Mouse (Mus musculus) layer of hippocampus, adult 2 months (tissue): ENCODE measurements at regions not wholly inside any gene's neighbourhood (a gene's known extent, or its start where the extent isn't known, plus 50 kb on each side); places are given as distances from the start of the nearest gene placed in this dataset.
A peak's percentile ranks its signal among the peaks of the same experiment; 100 is the strongest.

Experiments
- DNase-seq, 2 experiments: peaks; one replicate each; pipeline ENCODE4 v3.0.0; 2022; ENCODE audit warnings: low spot score in 2 of 2
- H3K27ac ChIP-seq: fragments of 200-600 bp; 2 replicates; pipeline ENCODE4 v1.8.1; 2022
- H3K4me3 ChIP-seq: fragments of 200-600 bp; 2 replicates; pipeline ENCODE4 v1.8.1; 2022; ENCODE audit warnings: mild to moderate bottlenecking
- CTCF ChIP-seq: fragments of 200-600 bp; conservative IDR thresholded peaks from 2 replicates; pipeline ENCODE4 v1.8.1; 2022; ENCODE audit warnings: antibody characterized with exemption, mild to moderate bottlenecking, moderate library complexity

GRCm38 (mm10) chr10:117458271-117459040 is 78.6 kb upstream of the Cpsf6 start:
- Histone ChIP-seq H3K27ac (no peak overlapping the region), H3K4me3 (no peak overlapping the region)
- TF ChIP-seq CTCF = no peak
- no peak for DNase-seq

- no peak for DNase-seq
- H3K4me3 ChIP-seq = no peak overlapping the region
- no peak for TF ChIP-seq CTCF
- H3K27ac ChIP-seq = no peak overlapping the region
Observed at GRCm38 (mm10) chr10:117457701-117457950, 77.8 kb upstream of the Cpsf6 start.

- no peak overlapping the region for H3K27ac ChIP-seq
- no peak for DNase-seq
- H3K4me3 ChIP-seq = no peak overlapping the region
- TF ChIP-seq CTCF = no peak
Observed at GRCm38 (mm10) chr10:117456904-117457700, 77.3 kb upstream of the Cpsf6 start.

GRCm38 (mm10) chr10:117456427-117456826 is 76.6 kb upstream of the Cpsf6 start:
- TF ChIP-seq CTCF = no peak
- Histone ChIP-seq H3K27ac (no peak overlapping the region), H3K4me3 (no peak overlapping the region)
- DNase-seq = no peak

GRCm38 (mm10) chr10:117455595-117456302 is 75.9 kb upstream of the Cpsf6 start:
- TF ChIP-seq CTCF = peak; percentile 84
- DNase-seq = peak in 1 of 2 experiments; percentile 55
- Histone ChIP-seq H3K4me3 (no peak overlapping the region), H3K27ac (no peak overlapping the region)

DNA sequence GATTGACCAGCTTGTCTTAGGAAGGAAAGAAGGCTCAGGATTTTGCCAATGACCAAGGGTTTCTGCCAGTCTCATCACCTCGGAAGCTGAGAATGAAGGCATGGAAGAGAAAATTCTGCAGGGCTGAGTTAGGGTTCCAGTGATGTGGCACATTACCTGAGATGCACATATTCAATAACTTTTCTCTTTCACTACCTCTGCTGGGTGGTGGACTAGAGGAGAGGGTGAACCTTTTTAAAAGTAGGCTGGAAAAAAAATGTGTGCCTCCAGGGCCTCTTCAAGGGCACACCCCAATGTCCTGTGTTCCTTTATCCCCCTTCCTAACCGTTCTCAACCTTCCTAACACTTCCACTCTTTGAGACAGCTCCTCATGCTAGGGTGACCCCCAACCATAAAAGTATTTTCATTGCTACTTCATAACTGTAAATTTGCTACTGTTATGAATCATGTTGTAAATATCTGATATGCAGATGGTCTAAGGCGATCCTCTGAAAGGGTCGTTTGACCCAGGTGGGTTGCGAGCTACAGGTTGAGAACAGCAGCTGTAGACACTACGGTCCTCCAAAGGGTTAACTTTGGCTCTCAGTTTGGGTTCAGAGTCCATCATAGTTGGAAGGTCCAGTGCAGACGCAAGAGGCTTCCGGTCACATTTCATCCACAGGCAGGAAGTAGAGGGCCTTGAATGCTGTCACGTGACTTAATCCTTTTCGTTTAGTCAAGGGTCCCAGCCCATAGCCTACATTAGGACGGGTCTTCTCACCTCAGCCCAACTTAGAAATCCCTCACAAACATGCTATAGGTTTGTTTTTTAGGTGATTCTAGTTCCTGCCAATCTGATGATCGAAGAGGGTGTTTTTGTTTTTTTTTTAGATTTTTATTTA is 75.1 kb upstream of the Cpsf6 start:
- no peak for TF ChIP-seq CTCF
- DNase-seq = no peak
- Histone ChIP-seq H3K27ac (no peak overlapping the region), H3K4me3 (no peak overlapping the region)

DNA sequence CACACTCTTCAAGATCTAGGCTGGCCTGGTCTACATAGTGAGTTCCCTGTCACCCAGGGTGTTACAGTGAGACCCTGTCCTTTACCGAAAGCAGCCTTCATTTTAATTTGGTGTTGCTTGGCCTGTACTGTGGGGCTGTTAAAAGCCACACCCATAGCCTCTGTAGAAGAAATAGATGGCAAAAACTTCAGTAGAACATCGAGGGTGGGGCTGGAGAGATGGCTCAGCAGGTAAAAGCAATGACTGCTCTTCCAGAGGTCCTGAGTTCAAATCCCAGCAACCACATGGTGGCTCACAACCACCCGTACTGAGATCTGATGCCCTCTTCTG is 74.3 kb upstream of the Cpsf6 start:
- Histone ChIP-seq H3K4me3 (no peak overlapping the region), H3K27ac (no peak overlapping the region)
- no peak for DNase-seq
- no peak for TF ChIP-seq CTCF

- H3K27ac ChIP-seq = no peak overlapping the region
- DNase-seq = no peak
- TF ChIP-seq CTCF = no peak
- H3K4me3 ChIP-seq = no peak overlapping the region
Observed at GRCm38 (mm10) chr10:117453406-117454170, 73.8 kb upstream of the Cpsf6 start.

GRCm38 (mm10) chr10:117452190-117452950 is 72.6 kb upstream of the Cpsf6 start:
- no peak overlapping the region for H3K27ac ChIP-seq
- TF ChIP-seq CTCF = no peak
- H3K4me3 ChIP-seq = no peak overlapping the region
- DNase-seq = no peak

DNA sequence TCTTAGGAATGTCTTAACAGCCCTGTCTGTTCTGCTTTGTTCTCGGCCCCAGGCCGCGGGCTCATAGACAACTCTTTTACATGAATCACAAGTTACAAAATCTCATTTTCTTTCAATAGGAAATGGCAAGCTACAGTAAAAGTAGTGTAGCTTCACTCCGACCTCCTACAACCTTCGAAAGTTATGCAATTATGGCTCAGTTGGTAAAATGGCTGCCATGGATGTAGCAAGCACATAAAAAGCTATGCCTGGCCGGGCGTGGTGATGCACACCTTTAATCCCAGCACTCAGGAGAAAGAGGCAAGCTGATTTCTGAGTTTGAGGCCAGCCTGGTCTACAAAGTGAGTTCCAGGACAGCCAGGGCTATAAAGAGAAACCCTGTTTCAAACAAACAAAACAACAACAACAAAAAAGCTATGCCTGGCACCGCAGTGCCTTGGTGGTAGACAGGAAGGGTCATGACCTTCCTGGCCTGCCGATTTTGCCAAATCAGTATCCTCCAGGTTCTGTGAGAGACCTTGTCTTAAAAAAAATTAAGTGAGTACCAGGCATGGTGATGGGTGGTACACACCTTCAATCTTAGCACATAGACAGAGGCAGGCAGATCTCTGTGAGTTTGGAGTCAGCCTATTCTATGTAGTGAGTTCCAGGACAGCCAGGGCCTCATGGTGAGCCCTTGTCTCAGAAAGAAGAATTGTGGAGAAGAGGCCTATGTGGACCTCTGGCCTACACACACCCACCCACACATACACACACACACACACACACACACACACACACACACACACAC is 71.8 kb upstream of the Cpsf6 start:
- H3K4me3 ChIP-seq = no peak overlapping the region
- DNase-seq = no peak
- TF ChIP-seq CTCF = no peak
- H3K27ac ChIP-seq = no peak overlapping the region

DNA sequence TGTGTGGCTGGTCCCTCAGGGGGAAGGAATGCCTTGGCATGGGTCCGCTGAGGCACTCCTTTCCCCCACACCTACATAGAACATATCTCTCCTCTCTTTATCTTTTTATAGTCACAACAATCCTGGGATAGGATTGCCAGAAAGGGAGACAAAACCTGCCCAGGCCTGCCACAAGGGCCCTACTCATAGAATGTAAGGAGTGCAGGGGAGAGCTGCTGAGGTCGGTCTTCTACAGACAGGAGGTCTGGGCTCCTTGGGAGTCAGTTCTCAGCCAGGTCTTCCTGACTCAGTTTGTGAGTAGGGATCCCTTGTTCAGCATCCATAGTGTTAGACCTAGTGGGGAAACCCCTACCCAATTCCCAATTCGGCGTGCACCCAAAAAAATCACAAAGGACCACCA is 70.8 kb upstream of the Cpsf6 start:
- Histone ChIP-seq H3K4me3 (no peak overlapping the region), H3K27ac (no peak overlapping the region)
- no peak for TF ChIP-seq CTCF
- no peak for DNase-seq
